Mouse (Mus musculus) embryonic facial prominence, embryonic 15.5 days (tissue): ENCODE measurements around the gene Pbx4. TPM values are rescaled to one million over a fixed set of nuclear protein-coding genes. Genes with fewer than 3 reads are reported as not detected.
A peak's percentile ranks its signal among the peaks of the same experiment; 100 is the strongest.

Source experiments
- ATAC-seq: fragments of 200-750 bp; cut with Nextera tagmentation; 2 replicates; pipeline ENCODE4 v1.8.0; 2017; ENCODE audit warnings: low read depth, moderate TSS enrichment; ENCODE audit not compliant: insufficient number of reproducible peaks, low FRiP score, low TSS enrichment
- H3K27ac ChIP-seq: fragments of 300-500 bp; sonication (generic); replicated peaks from 2 replicates; pipeline ENCODE4 v1.5.1; 2015; ENCODE audit warnings: mild to moderate bottlenecking, inconsistent platforms
- H3K27me3 ChIP-seq: fragments of 300-500 bp; sonication (generic); 2 replicates; pipeline ENCODE4 v1.6.1; 2015; ENCODE audit warnings: inconsistent platforms
- H3K36me3 ChIP-seq: fragments of 300-500 bp; sonication (generic); 2 replicates; pipeline ENCODE4 v1.6.1; 2015; ENCODE audit warnings: mild to moderate bottlenecking, inconsistent platforms
- H3K4me1 ChIP-seq: fragments of 300-500 bp; sonication (generic); 2 replicates; pipeline ENCODE4 v1.6.1; 2015; ENCODE audit warnings: inconsistent platforms
- H3K4me2 ChIP-seq: fragments of 300-500 bp; sonication (generic); replicated peaks from 2 replicates; pipeline ENCODE4 v1.6.1; 2015; ENCODE audit warnings: mild to moderate bottlenecking, inconsistent platforms
- H3K4me3 ChIP-seq: fragments of 300-500 bp; sonication (generic); replicated peaks from 2 replicates; pipeline ENCODE4 v1.5.1; 2015; ENCODE audit warnings: mild to moderate bottlenecking, inconsistent platforms
- H3K9ac ChIP-seq: fragments of 300-500 bp; sonication (generic); 2 replicates; pipeline ENCODE4 v1.6.1; 2015; ENCODE audit warnings: inconsistent platforms
- H3K9me3 ChIP-seq: fragments of 300-500 bp; sonication (generic); replicated peaks from 2 replicates; pipeline ENCODE4 v1.6.1; 2016; ENCODE audit warnings: inconsistent platforms
- WGBS: fragments of 180-500 bp; shearing (Covaris S2); methylation state at CpG from one replicate; pipeline ENCODE4 v1.1.7; 2015; 5-methylcytosine and 5-hydroxymethylcytosine counted together
- polyA plus RNA-seq: library from polyadenylated mRNA; unstranded; fragments of >200 nt; fragmentation: Nextera tagmentation; extraction: Ambion mirVana; gene quantifications from 2 replicates; pipeline ENCODE4 v1.2.1, GENCODE M21; 2015

The Pbx4 gene
- polyA plus RNA-seq, 1 experiment from 2014 or later: 19.4 TPM

DNA sequence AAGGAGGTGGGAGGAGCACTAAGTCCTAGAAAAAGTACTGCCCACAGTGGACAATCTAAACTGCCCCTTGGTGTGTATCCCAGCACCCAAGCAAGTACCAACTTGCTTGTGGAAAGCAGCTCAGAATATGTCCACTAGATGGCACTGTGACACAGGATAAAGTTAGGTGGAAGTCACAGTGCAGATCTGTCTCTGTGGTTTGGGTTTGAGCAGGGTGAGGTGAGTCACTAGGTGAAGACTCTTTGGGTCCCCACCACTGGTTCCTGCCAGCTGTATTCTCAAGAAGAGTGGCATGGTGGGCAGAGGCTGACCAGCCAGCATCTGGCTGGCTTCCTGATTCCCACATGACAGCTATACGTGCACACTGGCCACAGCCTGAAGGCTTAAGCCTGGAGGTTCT lies 86.7 kb downstream of the Pbx4 start:
- Histone ChIP-seq H3K9ac (no peak overlapping the region), H3K9me3 (no peaks in the 10 kb centered on the region), H3K27me3 (no peaks in the 10 kb centered on the region), H3K4me1 (peaks cover 28% of the 10 kb centered on the region), H3K4me3 (no peak overlapping the region), H3K36me3 (peaks cover 40% of the 10 kb centered on the region), H3K4me2 (no peak overlapping the region), H3K27ac (peak overlapping the region; percentile 56; the same call in 1 of the 2 replicates)
- no peak for ATAC-seq
- 47% methylated on average over 1 of the region's 1 CpGs for WGBS

DNA sequence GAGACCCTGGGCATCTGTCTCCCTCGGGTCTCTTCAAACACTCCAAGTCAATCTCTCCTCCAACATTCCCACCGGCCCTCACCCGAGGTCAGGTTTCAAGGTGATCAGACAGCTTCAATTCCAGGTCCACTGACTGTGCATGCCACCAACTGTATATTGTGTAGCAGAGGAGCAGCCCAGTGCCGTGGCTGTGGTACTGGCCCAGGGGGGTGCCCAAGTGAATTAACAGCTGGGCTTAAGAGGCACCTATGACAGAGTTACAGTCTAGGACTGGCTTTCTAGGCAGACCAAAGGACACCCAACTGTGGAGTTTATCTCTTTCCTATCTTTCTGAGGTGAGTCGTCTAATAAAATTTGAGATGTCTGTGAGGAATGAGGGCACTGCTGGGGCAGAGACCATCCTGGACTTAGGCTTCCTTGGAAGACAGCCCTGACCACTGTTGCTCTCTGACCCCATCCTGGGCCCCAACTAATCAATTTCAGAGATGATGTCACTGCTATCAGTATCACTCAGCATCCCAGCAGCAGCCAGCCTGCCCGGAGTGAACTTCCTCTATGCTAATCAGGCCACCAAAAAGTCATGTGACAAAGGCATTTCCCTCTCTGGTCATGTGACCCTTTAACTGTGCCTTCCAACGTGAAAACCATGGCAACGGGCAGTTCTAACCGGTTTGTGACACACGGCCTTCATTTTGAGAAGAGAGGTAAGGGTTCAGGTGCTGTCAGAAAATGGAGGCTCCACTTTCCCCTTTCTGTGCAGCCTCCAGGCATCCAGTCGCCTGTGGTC lies 87.8 kb downstream of the Pbx4 start:
- peak overlapping the region; percentile 29 for H3K27ac ChIP-seq
- H3K4me1 ChIP-seq: peaks cover 28% of the 10 kb centered on the region
- peaks cover 29% of the 10 kb centered on the region for H3K36me3 ChIP-seq
- H3K27me3 ChIP-seq: no peaks in the 10 kb centered on the region
- WGBS: 26% methylated on average over 11 of the region's 11 CpGs
- H3K4me3 ChIP-seq: no peak overlapping the region
- no peak for ATAC-seq
- H3K9me3 ChIP-seq: no peaks in the 10 kb centered on the region
- H3K9ac ChIP-seq: no peak overlapping the region
- H3K4me2 ChIP-seq: no peak overlapping the region

- H3K9ac ChIP-seq: no peak overlapping the region
- H3K9me3 ChIP-seq: no peaks in the 10 kb centered on the region
- peak overlapping the region; percentile 29 for H3K27ac ChIP-seq
- no peaks in the 10 kb centered on the region for H3K27me3 ChIP-seq
- peaks cover 18% of the 10 kb centered on the region; the same call in 1 of the 2 replicates for H3K36me3 ChIP-seq
- ATAC-seq: no peak
- H3K4me1 ChIP-seq: peaks cover 28% of the 10 kb centered on the region
- H3K4me3 ChIP-seq: no peak overlapping the region
- 82% methylated on average over 2 of the region's 2 CpGs for WGBS
- H3K4me2 ChIP-seq: no peak overlapping the region
Observed at GRCm38 (mm10) chr8:69921141-69921540, 88.8 kb downstream of the Pbx4 start.

Other genes starting within 250 kb of the Pbx4 start
- gene Zfp868, start 206.9 kb upstream of the Pbx4 start, polyA plus RNA-seq: 20.7 and 23.9 TPM in 2 replicates
- 2.1 and 2.6 TPM in 2 replicates for gene Zfp964, start 178.0 kb upstream of the Pbx4 start, polyA plus RNA-seq
- gene Zfp869, start 121.8 kb upstream of the Pbx4 start, polyA plus RNA-seq: 28.4 and 28.6 TPM in 2 replicates
- gene Zfp963, start 82.5 kb upstream of the Pbx4 start, polyA plus RNA-seq: 6.6 and 7.0 TPM in 2 replicates
- 0.84 TPM in 1 of 2 replicates, not detected in the other for gene Gm20422, start 57.6 kb upstream of the Pbx4 start, polyA plus RNA-seq
- gene Atp13a1, start 41.3 kb upstream of the Pbx4 start, polyA plus RNA-seq: 46.5 and 51.9 TPM in 2 replicates
- 28.2 and 30.6 TPM in 2 replicates for gene Zfp866, start 41.3 kb upstream of the Pbx4 start, polyA plus RNA-seq
- gene Gmip, start 23.8 kb upstream of the Pbx4 start, polyA plus RNA-seq: 9.4 and 9.5 TPM in 2 replicates
- 0.33 and 0.54 TPM in 2 replicates for gene Lpar2, start 10.1 kb upstream of the Pbx4 start, polyA plus RNA-seq
- gene Cilp2, start 55.2 kb downstream of the Pbx4 start, polyA plus RNA-seq: 1.1 and 1.2 TPM in 2 replicates
- 3.6 and 4.0 TPM in 2 replicates for gene Tssk6, start 69.7 kb downstream of the Pbx4 start, polyA plus RNA-seq
- gene Ndufa13, start 70.1 kb downstream of the Pbx4 start, polyA plus RNA-seq: 178 and 188 TPM in 2 replicates
- 4.0 and 5.3 TPM in 2 replicates for gene Yjefn3, start 70.2 kb downstream of the Pbx4 start, polyA plus RNA-seq
- gene Gatad2a, start 163.9 kb downstream of the Pbx4 start, polyA plus RNA-seq: 43.6 and 49.8 TPM in 2 replicates
- 52.7 and 61.3 TPM in 2 replicates for gene Mau2, start 210.2 kb downstream of the Pbx4 start, polyA plus RNA-seq
- 44.3 and 45.1 TPM in 2 replicates for gene Sugp1, start 210.3 kb downstream of the Pbx4 start, polyA plus RNA-seq
- gene Tm6sf2, start 240.4 kb downstream of the Pbx4 start, polyA plus RNA-seq: 1.4 and 2.1 TPM in 2 replicates